Mouse (Mus musculus): ENCODE results near the gene Ifi47. TPM values are rescaled to one million over a fixed set of nuclear protein-coding genes. Genes with fewer than 3 reads are reported as not detected.

Ifi47 gene
- polyA plus RNA-seq, 1 experiment from 2014 or later = 0.68 TPM

GRCm38 (mm10) chr11:49091171-49091570, 14.8 kb downstream of the Ifi47 start:
- no peak for ATAC-seq (ENCODE audit: insufficient number of reproducible peaks, low FRiP score)
- Histone ChIP-seq H3K4me2 (no peak overlapping the region), H3K4me1 (replicated peaks) (0 out of 2 replicates have a peak, but pooled peaks cover 6% of the 10 kb centered on the region), H3K9ac (no peak overlapping the region), H3K9me3 (replicated peaks) (no peaks in the 10 kb centered on the region), H3K27me3 (replicated peaks) (no peaks in the 10 kb centered on the region), H3K27ac (ENCODE audit: poor library complexity, severe bottlenecking) (no peak overlapping the region), H3K4me3 (no peak overlapping the region), H3K36me3 (no peaks in the 10 kb centered on the region)
- WGBS = 62% methylated on average over 4 of the region's 4 CpGs

- H3K9ac ChIP-seq = no peak overlapping the region
- H3K4me2 ChIP-seq = no peak overlapping the region
- no peaks in the 10 kb centered on the region for H3K27me3 ChIP-seq (replicated peaks)
- ATAC-seq (ENCODE audit: insufficient number of reproducible peaks, low FRiP score) = no peak
- H3K4me3 ChIP-seq = no peak overlapping the region
- no peaks in the 10 kb centered on the region for H3K36me3 ChIP-seq
- 93% methylated on average over 1 of the region's 1 CpGs for WGBS
- H3K4me1 ChIP-seq (replicated peaks) = 0 out of 2 replicates have a peak, but pooled peaks cover 6% of the 10 kb centered on the region
- no peaks in the 10 kb centered on the region for H3K9me3 ChIP-seq (replicated peaks)
- no peak overlapping the region for H3K27ac ChIP-seq (ENCODE audit: poor library complexity, severe bottlenecking)
Measured at GRCm38 (mm10) chr11:49092053-49092586, 15.7 kb downstream of the Ifi47 start.

- ATAC-seq (ENCODE audit: insufficient number of reproducible peaks, low FRiP score) = no peak
- Histone ChIP-seq H3K4me1 (replicated peaks) (0 out of 2 replicates have a peak, but pooled peaks cover 6% of the 10 kb centered on the region), H3K27ac (ENCODE audit: poor library complexity, severe bottlenecking) (no peak overlapping the region), H3K4me3 (no peak overlapping the region), H3K4me2 (no peak overlapping the region), H3K27me3 (replicated peaks) (no peaks in the 10 kb centered on the region), H3K9me3 (replicated peaks) (no peaks in the 10 kb centered on the region), H3K36me3 (no peaks in the 10 kb centered on the region), H3K9ac (no peak overlapping the region)
- WGBS = 67% methylated on average over 2 of the region's 2 CpGs
Measured at GRCm38 (mm10) chr11:49092786-49093185, 16.4 kb downstream of the Ifi47 start.

GRCm38 (mm10) chr11:49093861-49094660, 17.7 kb downstream of the Ifi47 start:
- no peak overlapping the region for H3K9ac ChIP-seq
- no peak overlapping the region for H3K4me2 ChIP-seq
- no peak overlapping the region for H3K4me3 ChIP-seq
- no peak overlapping the region for H3K27ac ChIP-seq (ENCODE audit: poor library complexity, severe bottlenecking)
- H3K27me3 ChIP-seq (replicated peaks) = no peaks in the 10 kb centered on the region
- no peaks in the 10 kb centered on the region for H3K4me1 ChIP-seq (replicated peaks)
- ATAC-seq (ENCODE audit: insufficient number of reproducible peaks, low FRiP score) = no peak
- 79% methylated on average over 6 of the region's 6 CpGs for WGBS
- H3K9me3 ChIP-seq (replicated peaks) = no peaks in the 10 kb centered on the region
- H3K36me3 ChIP-seq = no peaks in the 10 kb centered on the region

DNA sequence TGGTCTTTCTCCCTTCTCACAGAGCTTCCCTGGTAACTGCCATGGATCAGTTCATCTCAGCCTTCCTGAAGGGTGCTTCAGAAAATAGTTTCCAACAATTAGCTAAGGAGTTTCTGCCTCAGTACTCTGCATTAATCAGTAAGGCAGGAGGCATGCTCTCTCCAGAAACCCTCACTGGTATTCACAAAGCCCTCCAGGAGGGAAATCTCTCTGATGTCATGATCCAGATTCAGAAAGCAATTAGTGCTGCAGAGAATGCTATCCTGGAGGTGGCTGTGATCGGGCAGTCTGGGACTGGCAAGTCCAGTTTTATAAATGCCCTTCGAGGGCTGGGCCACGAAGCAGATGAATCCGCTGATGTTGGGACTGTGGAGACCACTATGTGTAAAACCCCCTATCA, 19.0 kb downstream of the Ifi47 start:
- WGBS = 86% methylated on average over 4 of the region's 4 CpGs
- Histone ChIP-seq H3K27ac (ENCODE audit: poor library complexity, severe bottlenecking) (no peak overlapping the region), H3K36me3 (no peaks in the 10 kb centered on the region), H3K4me1 (replicated peaks) (no peaks in the 10 kb centered on the region), H3K4me3 (no peak overlapping the region), H3K4me2 (no peak overlapping the region), H3K9ac (no peak overlapping the region), H3K9me3 (replicated peaks) (no peaks in the 10 kb centered on the region), H3K27me3 (replicated peaks) (no peaks in the 10 kb centered on the region)
- ATAC-seq (ENCODE audit: insufficient number of reproducible peaks, low FRiP score) = no peak

- Histone ChIP-seq H3K27ac (ENCODE audit: poor library complexity, severe bottlenecking) (no peak overlapping the region), H3K4me2 (no peak overlapping the region), H3K4me1 (replicated peaks) (peaks cover 4% of the 10 kb centered on the region; the same call in 1 of the 2 replicates), H3K27me3 (replicated peaks) (no peaks in the 10 kb centered on the region), H3K36me3 (no peaks in the 10 kb centered on the region), H3K4me3 (no peak overlapping the region), H3K9me3 (replicated peaks) (no peaks in the 10 kb centered on the region), H3K9ac (no peak overlapping the region)
- ATAC-seq (ENCODE audit: insufficient number of reproducible peaks, low FRiP score) = no peak
- 68% methylated on average over 3 of the region's 3 CpGs for WGBS
Measured at GRCm38 (mm10) chr11:49100409-49100808, 24.0 kb downstream of the Ifi47 start.

GRCm38 (mm10) chr11:49101500-49101899, 25.1 kb downstream of the Ifi47 start:
- Histone ChIP-seq H3K27me3 (replicated peaks) (no peaks in the 10 kb centered on the region), H3K9ac (no peak overlapping the region), H3K9me3 (replicated peaks) (no peaks in the 10 kb centered on the region), H3K4me2 (no peak overlapping the region), H3K4me3 (no peak overlapping the region), H3K36me3 (no peaks in the 10 kb centered on the region), H3K4me1 (replicated peaks) (peaks cover 4% of the 10 kb centered on the region; the same call in 1 of the 2 replicates), H3K27ac (ENCODE audit: poor library complexity, severe bottlenecking) (no peak overlapping the region)
- 37% methylated on average over 5 of the region's 5 CpGs for WGBS
- ATAC-seq (ENCODE audit: insufficient number of reproducible peaks, low FRiP score) = no peak

DNA sequence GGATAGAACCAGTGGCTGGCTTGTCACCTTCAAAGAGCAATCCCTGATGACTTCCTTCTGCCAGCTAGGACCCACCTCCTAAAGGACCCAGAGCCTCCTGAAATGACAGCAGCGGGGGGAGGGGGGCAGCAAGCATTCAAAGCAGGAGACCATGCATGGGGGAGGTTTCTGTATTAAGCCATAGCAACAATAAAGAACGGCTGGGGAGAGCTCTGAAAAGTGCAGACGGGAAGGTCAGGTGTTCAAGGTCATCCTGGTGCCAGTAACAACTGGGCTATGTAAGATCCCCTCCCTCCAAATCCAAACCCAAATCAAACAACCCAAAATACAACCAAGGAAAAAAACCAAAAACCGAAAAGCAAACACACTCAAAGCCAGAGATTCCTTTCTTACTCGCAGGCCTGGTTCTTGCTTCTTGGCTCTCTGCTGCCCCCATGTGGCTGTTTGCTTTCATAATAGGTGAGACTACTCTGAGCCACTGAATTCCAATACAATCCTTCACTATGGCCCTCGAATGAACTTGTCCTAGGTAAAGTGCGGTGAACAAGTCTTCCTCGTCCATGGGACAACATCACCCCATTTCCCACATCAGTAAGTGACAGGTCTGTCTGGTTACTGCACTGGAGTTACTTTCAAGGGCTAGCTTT, 26.8 kb downstream of the Ifi47 start:
- H3K9ac ChIP-seq = no peak overlapping the region
- no peaks in the 10 kb centered on the region for H3K27me3 ChIP-seq (replicated peaks)
- H3K36me3 ChIP-seq = no peaks in the 10 kb centered on the region
- no peak overlapping the region for H3K27ac ChIP-seq (ENCODE audit: poor library complexity, severe bottlenecking)
- no peak overlapping the region for H3K4me3 ChIP-seq
- no peak for ATAC-seq (ENCODE audit: insufficient number of reproducible peaks, low FRiP score)
- H3K4me2 ChIP-seq = peak overlapping the region; percentile 27; the same call in 1 of the 2 replicates
- no peaks in the 10 kb centered on the region for H3K9me3 ChIP-seq (replicated peaks)
- H3K4me1 ChIP-seq (replicated peaks) = peaks cover 4% of the 10 kb centered on the region; the same call in 1 of the 2 replicates
- 14% methylated on average over 8 of the region's 8 CpGs for WGBS

GRCm38 (mm10) chr11:49105752-49106151, 29.4 kb downstream of the Ifi47 start:
- ATAC-seq (ENCODE audit: insufficient number of reproducible peaks, low FRiP score) = no peak
- no peak overlapping the region for H3K4me2 ChIP-seq
- 77% methylated on average over 1 of the region's 1 CpGs for WGBS

GRCm38 (mm10) chr11:49107650-49108537, 31.5 kb downstream of the Ifi47 start:
- Histone ChIP-seq H3K4me3 (no peak overlapping the region), H3K4me1 (replicated peaks) (peaks cover 2% of the 10 kb centered on the region; the same call in 1 of the 2 replicates), H3K27me3 (replicated peaks) (no peaks in the 10 kb centered on the region), H3K27ac (ENCODE audit: poor library complexity, severe bottlenecking) (no peak overlapping the region), H3K9ac (no peak overlapping the region), H3K9me3 (replicated peaks) (no peaks in the 10 kb centered on the region), H3K4me2 (no peak overlapping the region), H3K36me3 (no peaks in the 10 kb centered on the region)
- WGBS = 64% methylated on average over 10 of the region's 10 CpGs
- ATAC-seq (ENCODE audit: insufficient number of reproducible peaks, low FRiP score) = no peak

More at GRCm38 (mm10) chr11:49105752-49106151, 29.4 kb downstream of the Ifi47 start:
- Histone ChIP-seq H3K27ac (ENCODE audit: poor library complexity, severe bottlenecking) (no peak overlapping the region), H3K4me3 (no peak overlapping the region), H3K9ac (no peak overlapping the region), H3K36me3 (no peaks in the 10 kb centered on the region), H3K4me1 (replicated peaks) (peaks cover 4% of the 10 kb centered on the region; the same call in 1 of the 2 replicates), H3K27me3 (replicated peaks) (no peaks in the 10 kb centered on the region), H3K9me3 (replicated peaks) (no peaks in the 10 kb centered on the region)
